Mouse (Mus musculus) heart, embryonic 14.5 days (tissue): ENCODE data around the gene Dhrs4. TPM values are rescaled to one million over a fixed set of nuclear protein-coding genes. Genes with fewer than 3 reads are reported as not detected.

Experiments
- polyA plus RNA-seq: library from polyadenylated mRNA; unstranded; fragments of >200 nt; fragmentation: Nextera tagmentation; extraction: Ambion mirVana; gene quantifications from 2 replicates; pipeline ENCODE4 v1.2.1, GENCODE M21; 2014

Gene Dhrs4
- polyA plus RNA-seq, 1 experiment from 2014 or later: 43.4 TPM

Other genes with a start within 250 kb of the Dhrs4 start
- gene Carmil3, start 11.9 kb downstream of the Dhrs4 start, polyA plus RNA-seq: 1.6 and 2.9 TPM in 2 replicates
- 0.12 and 0.36 TPM in 2 replicates for gene Cpne6, start 31.7 kb downstream of the Dhrs4 start, polyA plus RNA-seq
- not detected in 2 replicates for gene Nrl, start 46.2 kb downstream of the Dhrs4 start, polyA plus RNA-seq
- 35.1 TPM in 2 replicates for gene Pck2, start 61.5 kb downstream of the Dhrs4 start, polyA plus RNA-seq
- gene Dcaf11, start 81.2 kb downstream of the Dhrs4 start, polyA plus RNA-seq: 68.1 and 74.1 TPM in 2 replicates
- not detected in 2 replicates for gene A730061H03Rik, start 81.6 kb downstream of the Dhrs4 start, polyA plus RNA-seq
- 97.6 and 102 TPM in 2 replicates for gene Fitm1, start 96.9 kb downstream of the Dhrs4 start, polyA plus RNA-seq
- 224 and 250 TPM in 2 replicates for gene Psme1, start 99.4 kb downstream of the Dhrs4 start, polyA plus RNA-seq
- gene Emc9, start 106.5 kb downstream of the Dhrs4 start, polyA plus RNA-seq: 22.6 and 22.7 TPM in 2 replicates
- 225 and 229 TPM in 2 replicates for gene Psme2, start 112.4 kb downstream of the Dhrs4 start, polyA plus RNA-seq
- gene Rnf31, start 113.0 kb downstream of the Dhrs4 start, polyA plus RNA-seq: 12.7 and 13.1 TPM in 2 replicates
- gene Irf9, start 124.8 kb downstream of the Dhrs4 start, polyA plus RNA-seq: 9.8 and 10.1 TPM in 2 replicates
- gene Rec8, start 139.3 kb downstream of the Dhrs4 start, polyA plus RNA-seq: 7.1 and 10.2 TPM in 2 replicates
- gene Ipo4, start 157.2 kb downstream of the Dhrs4 start, polyA plus RNA-seq: 65.7 and 68.4 TPM in 2 replicates
- gene Gm49378, start 159.1 kb downstream of the Dhrs4 start, polyA plus RNA-seq: 1.8 and 2.5 TPM in 2 replicates
- gene Tm9sf1, start 165.0 kb downstream of the Dhrs4 start, polyA plus RNA-seq: 86.6 and 90.0 TPM in 2 replicates
- 0.35 and 0.46 TPM in 2 replicates for gene Tssk4, start 171.4 kb downstream of the Dhrs4 start, polyA plus RNA-seq
- gene Mdp1, start 181.8 kb downstream of the Dhrs4 start, polyA plus RNA-seq: 99.2 and 100 TPM in 2 replicates
- gene Gmpr2, start 193.2 kb downstream of the Dhrs4 start, polyA plus RNA-seq: 40.6 and 40.9 TPM in 2 replicates
- gene Nedd8, start 193.4 kb downstream of the Dhrs4 start, polyA plus RNA-seq: 511 and 563 TPM in 2 replicates
- 28.7 and 31.6 TPM in 2 replicates for gene Tinf2, start 203.1 kb downstream of the Dhrs4 start, polyA plus RNA-seq
- gene Tgm1, start 235.2 kb downstream of the Dhrs4 start, polyA plus RNA-seq: 0.13 and 0.14 TPM in 2 replicates
- gene Rabggta, start 243.5 kb downstream of the Dhrs4 start, polyA plus RNA-seq: 20.1 and 20.5 TPM in 2 replicates